Mouse (Mus musculus) spleen, adult 2 months (tissue): ENCODE data around the gene Pex1.

Experiments used
- CTCF ChIP-seq: fragments of 200-500 bp; IDR thresholded peaks from 2 replicates; pipeline ENCODE4 v1.5.1; 2011; ENCODE audit warnings: mild to moderate bottlenecking, inconsistent platforms; ENCODE audit not compliant: insufficient read depth, insufficient read length, insufficient replicate concordance; ENCODE audit errors: extremely low read depth
- POLR2A ChIP-seq: fragments of 200-500 bp; IDR thresholded peaks from 2 replicates; pipeline ENCODE4 v1.6.1; 2011; ENCODE audit warnings: low read depth, low read length, inconsistent platforms

DNA sequence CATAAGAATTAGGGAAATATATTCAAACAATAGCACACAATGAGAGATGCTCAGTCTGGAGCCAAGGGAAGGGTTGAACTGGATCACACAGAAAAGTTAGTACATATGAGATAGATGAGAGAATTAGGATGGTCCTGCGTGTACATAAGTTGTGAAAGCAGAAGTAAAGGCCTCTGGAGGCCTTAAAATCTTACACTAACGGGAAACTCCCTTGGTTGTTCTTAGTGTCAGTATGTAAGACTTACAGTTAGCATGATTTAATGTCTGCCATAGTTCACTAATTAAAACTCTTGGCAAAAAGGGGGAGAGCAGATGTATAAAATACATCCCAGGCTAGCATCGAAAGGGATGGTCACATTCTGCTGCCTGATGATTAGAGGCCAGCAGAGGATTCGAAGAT lies 57.9 kb downstream of the Pex1 start:
- no peak for TF ChIP-seq CTCF
- no peak for TF ChIP-seq POLR2A
